Mouse (Mus musculus) retina, postnatal 1 day (tissue): ENCODE data around the gene Gopc.

Experiments
- DNase-seq: peaks from one replicate; pipeline ENCODE4 v3.0.0-alpha.2; 2012

Gopc gene

DNA sequence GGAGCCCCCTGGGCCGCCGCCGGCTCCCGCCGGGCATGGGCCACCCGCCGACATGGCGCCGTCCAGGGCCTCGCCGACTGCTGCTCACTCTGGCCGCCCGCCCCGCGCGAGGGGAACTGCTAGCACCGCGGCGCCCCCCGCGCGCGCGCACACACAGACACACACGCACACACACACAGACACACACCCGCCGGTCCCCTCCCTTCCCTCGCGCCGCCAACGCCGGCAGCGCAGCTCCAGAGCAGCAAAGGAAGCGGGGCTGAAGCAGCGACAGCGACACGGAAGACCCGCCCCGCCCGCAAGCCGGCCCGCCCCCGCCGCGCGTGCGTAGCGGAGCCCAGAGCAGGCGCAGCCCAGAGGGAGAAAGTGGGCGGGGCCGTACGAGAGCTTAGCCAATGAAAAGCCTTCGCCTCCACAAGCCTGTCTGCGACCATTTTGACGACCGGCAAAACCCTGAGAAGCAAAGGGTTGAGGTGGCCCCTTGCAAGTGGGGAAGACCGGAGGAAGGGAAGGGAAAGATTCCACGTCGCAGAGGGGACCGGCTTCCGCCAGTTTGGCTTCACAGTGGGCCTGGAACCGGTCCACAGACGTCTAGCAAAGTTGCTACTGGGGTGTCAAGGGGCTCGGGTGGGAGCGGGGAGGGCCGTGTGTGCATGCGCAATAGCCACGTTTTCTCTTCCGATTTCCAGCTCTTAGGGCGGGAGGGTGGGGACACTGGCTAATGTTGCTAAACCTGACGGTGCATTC, at the start of gene Gopc:
Gopc (minus strand) TSS at position 280 of the 747 bp plus-strand sequence.
- DNase-seq: peak; percentile 98

DNA sequence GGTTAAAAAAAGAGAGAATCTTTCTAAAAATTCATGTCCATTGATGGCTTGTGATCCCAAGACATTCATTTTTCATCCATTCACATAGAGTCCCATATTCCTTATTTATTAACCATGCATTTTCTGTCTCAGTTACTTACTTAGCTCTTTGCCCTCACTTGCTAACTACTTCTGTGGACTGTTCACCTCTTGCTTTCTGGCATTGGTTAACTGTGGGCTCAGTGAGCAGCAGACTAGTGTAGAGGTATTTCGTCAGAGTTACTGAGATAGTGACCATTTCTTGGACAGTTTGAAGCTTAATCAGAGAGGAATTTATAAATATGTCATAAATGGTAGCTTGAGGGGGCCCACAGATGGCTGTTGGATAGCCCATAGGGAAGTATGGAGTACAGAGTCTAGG, 49.0 kb upstream of the Gopc start:
- no peak for DNase-seq

DNA sequence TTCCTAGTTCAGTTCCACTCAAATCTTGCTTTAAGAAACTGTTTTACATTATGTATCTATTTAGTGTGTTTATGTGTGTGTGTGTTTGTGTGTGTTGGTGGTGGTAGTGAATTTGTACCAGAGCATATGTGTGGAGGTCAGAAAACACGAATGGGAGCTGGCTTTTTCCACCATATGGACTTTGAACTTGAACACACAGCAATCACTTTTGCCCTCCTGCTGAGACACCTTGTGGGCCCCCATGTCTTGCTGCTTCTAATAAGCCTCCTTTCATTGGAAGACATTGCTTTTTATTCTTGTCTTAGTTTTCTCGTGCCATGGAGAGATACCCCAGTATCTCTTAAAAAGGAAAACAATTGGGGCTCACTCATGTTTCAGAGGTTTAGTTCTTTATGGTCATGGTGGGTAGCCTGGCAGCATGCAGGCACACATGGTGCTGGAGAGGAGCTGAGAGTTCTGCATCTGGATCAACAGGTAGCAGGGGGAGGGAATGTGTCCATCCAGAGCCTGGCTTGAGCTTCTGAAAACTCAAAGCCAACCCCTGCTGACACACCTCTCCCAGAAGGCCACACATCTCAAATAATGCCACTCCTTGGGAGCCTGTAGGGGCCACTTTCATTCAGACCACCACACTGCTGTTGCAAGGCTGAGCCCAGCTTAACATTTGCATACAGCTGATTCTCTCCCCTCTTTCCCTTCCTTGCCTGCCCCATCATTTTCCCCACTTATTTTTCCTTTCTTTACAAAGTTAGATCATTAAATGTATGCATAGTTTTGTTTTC, 45.9 kb upstream of the Gopc start:
- no peak for DNase-seq

DNA sequence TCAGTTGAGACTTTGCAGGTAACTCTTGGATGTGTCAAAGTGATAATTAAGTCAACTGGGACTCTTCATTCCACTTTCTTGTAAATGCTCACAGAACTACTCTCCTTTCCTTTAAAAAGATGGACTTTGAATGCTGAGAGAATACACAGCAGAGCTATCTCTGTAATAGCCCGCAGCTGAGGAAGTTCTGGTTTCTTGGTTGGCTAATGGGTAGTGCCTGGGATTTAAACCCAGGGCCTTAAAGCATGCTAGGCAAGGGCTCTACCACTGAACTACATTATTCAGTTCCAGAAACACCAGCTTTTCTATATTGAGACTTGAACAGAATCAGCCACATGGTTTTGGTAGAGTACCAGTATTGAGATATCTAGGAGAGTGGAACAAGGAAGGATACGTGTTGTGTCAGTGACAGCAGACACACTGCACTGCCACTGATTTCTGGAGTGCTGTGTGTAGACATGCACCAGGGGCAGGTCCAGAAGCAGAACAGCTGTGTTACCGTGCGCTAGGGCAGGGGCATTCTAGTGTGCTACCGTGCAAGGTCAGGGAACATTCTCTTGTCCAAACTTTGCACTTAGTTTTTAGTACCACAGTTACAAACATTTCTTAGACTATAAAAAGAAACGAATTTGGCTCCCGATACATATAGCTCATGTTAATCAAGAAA, 44.5 kb upstream of the Gopc start:
- no peak for DNase-seq

DNA sequence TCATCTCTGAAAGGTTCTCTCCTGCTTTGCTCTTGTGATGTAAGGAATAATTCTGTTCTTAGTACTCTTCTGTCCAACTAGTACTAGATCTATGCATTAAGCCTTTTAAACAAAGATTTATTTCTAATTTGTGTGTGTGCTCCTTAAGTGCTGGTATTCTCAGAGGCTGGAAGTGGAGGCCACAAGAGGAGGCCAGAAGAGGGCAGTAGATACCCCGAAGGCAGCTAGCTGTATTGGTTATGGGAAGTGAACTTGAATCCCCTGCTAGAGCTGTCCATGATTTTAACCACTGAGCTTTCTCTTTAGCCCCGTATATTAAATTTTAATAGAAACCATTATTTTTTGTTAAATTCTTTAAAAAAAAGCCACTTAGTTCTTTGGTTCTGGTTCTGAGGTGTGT, 41.2 kb upstream of the Gopc start:
- peak; percentile 27 for DNase-seq

DNA sequence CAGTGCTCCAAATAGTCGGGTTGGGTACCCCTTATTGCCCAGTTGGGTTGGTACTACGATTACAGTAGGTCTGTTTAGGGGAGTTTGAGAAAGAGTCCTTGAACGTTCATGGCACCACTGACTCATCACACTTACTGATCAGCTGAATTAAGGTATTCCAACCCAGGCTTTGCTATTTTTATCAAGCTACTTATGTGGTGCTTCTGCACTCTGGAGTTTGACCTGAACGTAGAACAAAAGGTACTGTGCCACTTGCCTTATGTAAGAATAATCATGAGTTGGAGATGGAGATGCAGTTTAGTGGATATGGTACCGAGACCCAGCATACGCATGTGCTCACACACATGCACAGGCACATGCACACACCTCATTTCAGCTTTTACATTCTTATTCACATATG, 39.8 kb upstream of the Gopc start:
- DNase-seq: no peak

DNA sequence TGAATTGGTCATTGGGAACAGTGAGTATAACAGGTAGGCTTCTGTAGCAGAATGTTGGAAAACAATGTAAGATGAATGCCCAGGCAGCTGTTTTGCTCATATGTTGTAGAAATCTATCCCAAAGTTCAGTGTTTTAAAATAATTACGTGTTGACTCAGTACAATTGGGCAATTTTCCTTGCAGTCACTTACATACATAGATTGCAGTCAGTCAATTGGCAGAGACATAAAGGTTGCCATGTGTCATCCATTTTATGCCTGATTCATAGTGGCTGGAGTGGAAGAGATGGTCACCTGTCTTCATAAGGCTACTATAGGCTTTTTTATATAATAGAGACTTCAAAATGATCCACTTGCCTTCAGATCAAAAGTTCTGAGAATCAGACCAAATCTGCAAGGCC, 38.6 kb upstream of the Gopc start:
- DNase-seq: no peak

DNA sequence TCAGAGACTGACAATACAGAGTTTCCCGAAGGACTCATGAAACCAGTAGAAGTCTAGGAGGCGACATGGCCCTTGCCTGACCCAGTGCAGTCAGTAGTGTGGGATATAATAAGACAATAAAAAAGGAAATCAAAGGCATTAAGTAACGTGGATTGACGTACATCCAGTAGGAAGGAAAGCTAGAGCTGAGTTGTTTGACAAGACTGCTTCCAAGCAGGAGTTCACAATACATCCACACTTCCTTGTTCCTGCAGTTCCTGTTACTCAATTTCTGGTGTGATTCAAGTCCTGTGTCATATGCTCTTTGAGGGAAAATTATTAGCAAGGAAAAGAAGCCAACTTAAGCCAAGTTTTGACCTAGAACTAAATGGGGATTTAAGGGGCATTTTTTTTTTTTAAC, 37.5 kb upstream of the Gopc start:
- DNase-seq: no peak

DNA sequence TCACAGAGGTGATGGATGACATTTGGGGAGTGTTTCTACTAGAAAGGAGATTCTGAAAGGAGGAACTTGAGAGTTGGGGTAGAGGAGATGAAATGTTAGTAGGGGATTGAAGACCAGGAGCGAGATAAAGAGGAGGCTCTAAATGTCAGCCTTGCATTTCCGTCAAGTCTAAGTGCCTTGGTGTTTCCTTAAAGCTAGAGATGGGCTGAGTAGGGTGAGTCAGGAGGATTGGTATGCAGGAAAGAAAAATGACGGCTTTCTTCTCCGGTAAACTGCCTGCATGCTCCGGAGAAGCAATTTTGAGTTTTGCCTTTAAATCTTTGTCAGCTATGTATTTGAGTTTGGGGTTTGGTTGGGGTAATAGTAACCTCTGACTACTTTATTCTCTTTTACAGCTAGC, 37.0 kb upstream of the Gopc start:
- no peak for DNase-seq

DNA sequence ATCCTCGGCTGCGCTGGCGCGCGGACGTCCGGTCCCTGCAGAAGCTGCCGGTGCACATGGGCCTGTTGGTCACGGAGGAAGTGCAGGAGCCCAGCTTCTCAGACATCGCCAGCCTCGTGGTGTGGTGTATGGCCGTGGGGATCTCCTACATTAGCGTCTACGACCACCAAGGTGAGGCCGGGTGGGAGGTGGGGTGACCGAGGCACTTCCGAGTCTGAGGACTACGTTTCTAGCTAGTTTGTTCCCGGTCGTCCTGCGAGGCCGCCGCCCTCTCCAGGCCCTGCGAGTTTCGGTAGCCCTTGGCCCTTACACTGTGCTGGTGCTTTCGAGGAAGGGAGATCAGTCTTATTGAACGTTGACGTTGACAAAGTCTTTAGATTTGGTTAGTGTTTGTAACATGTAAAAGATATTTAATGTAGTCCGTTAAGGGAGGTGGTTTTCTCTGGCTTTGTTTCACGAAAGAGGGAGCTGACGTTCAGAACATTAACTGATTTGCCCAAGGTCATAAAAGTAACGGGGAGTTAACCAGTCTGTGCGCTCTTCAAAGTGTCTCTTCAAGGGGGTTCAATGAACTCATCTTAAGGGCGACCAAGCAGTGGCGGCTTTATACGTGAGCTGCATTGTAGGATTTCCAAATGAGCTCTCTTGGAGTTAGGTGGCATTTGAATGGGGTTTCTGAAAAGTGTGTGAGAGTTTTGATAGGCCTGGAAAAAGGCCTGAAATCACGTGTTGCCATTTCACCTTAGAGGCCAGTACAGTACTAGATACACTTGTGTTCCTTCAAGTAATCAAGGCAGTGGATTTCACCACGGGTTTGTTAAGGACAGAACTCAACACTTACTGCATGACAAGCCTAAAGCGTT, 36.3 kb upstream of the Gopc start:
- DNase-seq: no peak

DNA sequence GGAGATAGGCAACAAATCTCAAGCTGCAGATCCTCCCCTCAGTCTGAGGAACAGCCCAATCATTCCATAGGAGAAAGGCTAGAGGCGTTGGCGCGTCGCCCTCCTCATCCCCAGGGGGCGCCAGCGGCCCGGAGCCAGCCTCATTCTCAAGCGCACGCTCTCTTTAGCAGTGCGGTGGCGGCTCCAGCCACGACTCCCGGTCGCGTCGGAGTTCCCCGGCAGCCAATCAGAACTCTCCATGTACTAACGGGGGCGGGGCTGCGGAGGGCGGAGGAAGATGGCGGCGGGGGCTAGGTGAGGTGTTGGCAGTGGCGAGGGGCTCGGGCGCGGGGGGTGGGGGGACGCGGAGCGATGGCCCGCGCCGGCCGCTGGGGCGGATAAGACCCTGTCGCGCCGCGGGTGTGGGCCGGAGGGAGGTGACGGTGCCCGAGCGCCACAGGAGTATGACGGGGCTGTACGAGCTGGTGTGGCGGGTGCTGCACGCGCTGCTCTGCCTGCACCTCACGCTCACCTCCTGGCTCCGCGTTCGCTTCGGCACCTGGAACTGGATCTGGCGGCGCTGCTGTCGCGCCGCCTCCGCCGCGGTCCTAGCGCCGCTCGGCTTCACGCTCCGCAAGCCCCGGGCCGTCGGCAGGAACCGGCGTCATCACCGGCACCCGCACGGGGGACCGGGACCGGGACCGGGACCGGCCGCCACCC, 35.5 kb upstream of the Gopc start, which contains the start of gene Nus1:
Nus1 (plus strand) TSS at position 249 of the 699 bp plus-strand sequence.
- DNase-seq: peak; percentile 99

DNA sequence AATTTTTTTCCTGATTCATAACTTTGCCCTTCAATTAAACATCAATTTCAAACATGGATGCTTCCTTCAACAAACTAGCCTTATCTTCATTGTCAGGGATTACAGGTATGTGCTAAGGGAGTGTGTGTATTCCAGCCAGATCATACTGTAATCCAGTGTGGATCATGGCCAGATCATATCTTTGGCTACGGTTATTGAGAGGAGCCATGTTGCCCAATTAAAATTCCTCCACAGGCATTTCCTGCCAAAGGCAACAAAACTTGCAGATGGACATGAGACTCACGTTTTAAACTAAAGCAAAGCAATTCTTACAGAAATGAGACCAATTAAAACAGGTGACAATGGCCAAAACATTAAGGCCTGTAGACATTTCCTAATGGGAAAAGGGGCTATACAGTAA, 34.5 kb upstream of the Gopc start:
- peak; percentile 15 for DNase-seq

DNA sequence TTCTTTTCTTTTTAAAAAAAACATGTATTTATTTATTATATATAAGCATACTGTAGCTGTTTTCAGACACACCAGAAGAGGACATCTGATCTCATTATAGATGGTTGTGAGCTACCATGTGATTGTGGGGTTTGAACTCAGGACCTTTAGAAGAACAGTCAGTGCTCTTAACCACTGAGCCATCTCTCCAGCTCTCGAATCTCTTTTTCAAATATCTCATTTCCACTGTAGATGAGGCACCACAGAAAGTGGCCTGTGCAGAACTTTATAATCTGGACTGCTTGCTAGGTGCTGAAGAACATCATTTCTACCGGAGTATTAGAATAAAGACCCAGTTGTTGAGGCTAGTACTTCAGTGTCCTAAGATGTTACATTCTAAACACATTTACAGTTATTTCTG, 33.1 kb upstream of the Gopc start:
- no peak for DNase-seq

DNA sequence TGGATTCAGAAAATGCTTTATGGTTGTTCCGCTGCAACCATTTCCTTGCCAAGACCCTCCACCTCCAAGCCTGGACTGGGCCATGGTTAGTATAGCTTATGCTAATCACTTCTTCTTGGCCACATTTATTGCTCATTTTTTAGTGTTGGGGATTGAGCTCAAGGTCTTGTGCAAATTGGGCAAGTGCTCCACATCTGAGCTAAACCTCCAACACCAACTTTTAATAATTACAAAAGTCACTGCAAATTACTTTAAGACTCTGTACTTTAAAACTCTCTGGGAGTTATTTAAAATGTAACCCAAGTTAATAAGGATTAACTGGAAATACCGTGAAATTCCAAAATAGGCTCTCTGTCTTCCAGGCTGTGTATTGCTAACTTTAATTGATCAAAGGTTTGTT, 25.6 kb upstream of the Gopc start:
- DNase-seq: no peak

DNA sequence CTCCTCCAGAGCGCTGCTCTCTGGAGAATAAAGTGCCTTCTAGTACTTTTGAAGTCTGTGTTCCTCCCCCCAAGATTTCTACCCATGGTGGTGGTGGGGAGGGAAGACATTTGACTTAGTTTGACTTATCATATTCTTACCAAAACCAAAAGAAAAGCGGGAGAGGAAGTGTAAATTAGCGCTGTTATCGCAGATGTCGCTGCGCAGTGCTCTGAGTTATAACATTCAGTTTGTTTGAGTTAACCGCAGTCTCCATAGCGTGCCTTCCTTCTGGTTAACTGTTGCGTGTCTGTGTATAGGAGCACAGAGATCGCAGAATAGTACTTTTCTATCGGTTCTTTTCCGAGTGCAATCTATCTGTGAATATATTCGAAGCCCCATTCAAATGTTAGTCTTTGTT, 23.2 kb upstream of the Gopc start:
- no peak for DNase-seq

DNA sequence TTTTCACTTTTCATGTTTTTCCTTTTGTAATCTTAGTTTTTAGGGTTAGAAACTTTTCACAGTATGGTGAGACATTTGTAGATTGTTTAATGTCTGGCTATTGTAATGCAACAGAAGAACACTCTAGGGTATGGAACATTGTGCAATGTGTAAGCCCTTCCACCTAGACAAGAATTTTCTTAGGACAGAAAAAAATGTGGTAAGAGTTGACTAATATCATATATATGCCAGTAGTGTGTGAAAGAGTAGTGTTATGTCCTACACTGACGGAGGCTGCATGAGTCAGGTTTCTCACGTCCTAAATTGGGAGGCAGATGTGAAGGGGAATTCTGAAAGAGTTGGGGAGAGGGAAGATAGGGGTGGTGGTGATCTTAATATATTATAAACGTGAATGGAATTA, 17.8 kb upstream of the Gopc start:
- DNase-seq: no peak

DNA sequence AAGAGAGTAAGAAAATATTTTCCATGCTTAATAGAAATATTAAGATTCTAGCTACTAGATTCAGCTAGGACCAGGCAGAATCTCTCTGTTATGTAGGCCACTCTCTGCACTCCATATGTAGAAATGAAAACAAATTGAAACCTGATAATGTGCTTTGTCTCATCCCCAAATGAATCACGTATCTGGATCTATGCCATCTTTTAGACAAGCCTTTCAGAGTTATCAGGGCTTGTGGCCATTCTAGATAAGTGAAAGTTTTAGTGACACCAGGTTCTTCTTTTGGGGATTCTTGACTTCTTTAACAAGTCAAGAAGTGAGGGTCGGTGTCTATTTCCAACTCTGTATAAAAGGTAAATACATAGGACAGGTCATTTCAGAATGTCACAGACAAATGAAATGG, 16.8 kb upstream of the Gopc start:
- DNase-seq: no peak

DNA sequence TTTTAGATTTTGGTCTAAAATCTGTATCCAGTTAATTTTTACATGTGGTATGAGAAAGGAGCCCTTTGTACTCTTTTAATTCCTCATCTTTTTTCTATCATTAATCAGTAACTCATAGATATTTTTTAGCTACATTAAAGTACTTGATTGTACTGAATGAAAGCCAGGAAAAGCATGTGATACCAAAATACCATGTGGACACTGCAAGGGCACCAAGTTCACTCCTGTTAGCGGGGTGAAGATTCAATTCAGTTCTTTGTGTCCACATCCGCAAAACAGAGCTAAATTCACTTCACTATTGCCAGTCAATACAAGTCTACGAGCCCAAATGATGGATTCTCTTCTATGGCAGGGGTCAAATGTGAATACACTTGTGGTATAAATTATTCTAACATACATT, 14.7 kb upstream of the Gopc start:
- DNase-seq: no peak

DNA sequence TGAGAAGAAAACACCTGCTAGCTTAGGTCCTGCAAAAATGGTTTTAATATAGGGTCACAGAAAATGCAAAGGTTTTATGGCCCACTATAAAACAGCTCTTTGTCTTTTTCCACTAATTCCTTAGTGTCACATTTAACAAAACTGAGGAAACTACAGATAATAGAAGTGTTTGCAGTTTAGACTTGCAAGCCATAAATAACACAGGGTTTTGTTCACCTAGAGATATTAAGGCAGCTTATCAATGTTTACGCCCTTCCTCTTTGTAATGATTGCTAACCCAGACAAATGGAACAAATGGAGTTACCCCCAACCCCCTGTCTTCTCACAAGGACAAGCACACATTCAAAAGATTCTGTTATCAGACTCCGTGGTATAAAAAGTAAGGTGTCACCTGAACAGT, 9.3 kb upstream of the Gopc start:
- DNase-seq: no peak

DNA sequence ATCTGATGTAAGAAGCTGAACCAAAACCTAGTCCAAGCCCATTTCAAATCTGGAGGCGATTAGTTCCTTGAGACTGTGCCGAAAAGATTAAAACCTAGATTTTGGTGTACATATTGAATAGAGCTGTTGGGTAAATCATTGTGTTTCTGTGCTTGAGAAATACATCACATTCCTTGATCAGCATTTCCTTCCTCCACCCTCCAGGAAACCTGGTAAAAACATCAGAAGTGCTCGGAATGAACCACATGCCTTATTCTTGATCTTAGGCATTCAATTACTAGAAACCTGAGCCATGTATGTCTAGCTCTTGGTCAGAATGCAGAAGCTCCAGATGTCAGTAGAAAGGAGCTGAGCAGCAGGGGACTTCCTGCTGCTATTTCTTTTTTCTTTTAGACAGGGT, 7.5 kb upstream of the Gopc start:
- DNase-seq: no peak

DNA sequence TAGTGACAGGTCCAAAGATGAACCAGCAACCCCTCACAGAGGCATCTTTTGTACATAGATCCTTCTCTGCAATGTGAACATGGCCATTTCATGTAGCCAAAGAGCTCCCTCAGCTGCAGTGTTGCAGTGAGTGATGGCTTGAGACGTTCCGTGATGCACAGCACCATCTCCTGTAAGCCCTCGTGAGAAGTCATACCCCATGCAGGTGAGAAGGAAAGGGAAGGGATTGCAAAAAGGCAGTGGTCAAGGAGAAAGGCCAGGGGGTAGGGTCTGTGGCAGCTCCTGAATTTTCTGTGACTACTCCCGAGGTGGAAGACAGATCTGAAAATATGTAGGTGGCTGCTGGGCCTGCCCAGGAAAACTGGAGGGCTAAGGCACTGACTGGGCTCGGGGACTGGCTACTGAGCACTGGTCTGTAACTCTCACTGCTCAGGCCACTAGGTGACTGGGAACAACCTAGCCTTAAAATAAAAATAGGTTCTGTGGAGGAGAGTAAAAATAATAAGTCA, 7.1 kb upstream of the Gopc start, which contains the start of gene Nepn:
Nepn (plus strand) TSS at position 51 of the 509 bp plus-strand sequence.
- no peak for DNase-seq

DNA sequence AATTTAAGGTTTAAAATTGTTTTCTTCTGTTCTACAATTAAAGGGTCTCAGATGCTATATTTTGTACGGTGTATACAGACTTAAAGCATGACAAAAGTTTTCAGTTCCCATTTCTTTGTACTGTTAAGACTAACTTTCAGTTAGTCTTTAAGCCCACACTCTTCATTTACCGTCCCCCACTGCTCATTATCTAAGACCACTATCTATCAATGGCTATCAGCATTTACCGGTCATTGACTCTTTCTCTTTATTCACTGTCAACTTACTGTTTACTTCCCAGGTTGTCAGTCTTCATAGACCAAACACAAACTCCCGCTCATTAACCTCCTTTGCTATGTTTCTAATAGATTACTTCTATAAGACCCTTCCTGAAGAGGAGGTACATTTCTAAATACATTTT, 5.3 kb upstream of the Gopc start:
- no peak for DNase-seq
